Mouse (Mus musculus) thymus, adult 2 months (tissue): ENCODE results near the gene Runx2.

Source experiments
- CTCF ChIP-seq: fragments of 200-500 bp; IDR thresholded peaks from 2 replicates; pipeline ENCODE4 v1.5.1; 2012; ENCODE audit warnings: mild to moderate bottlenecking, control low read depth, low read length, moderate library complexity, borderline replicate concordance; ENCODE audit not compliant: control insufficient read depth, poor library complexity, insufficient read depth; ENCODE audit errors: extremely low read depth
- POLR2A ChIP-seq: fragments of 200-500 bp; IDR thresholded peaks from 2 replicates; pipeline ENCODE4 v1.6.1; 2012; ENCODE audit warnings: mild to moderate bottlenecking, low read length, control low read depth, moderate library complexity; ENCODE audit not compliant: control insufficient read depth, poor library complexity, insufficient read depth; ENCODE audit errors: extremely low read depth

DNA sequence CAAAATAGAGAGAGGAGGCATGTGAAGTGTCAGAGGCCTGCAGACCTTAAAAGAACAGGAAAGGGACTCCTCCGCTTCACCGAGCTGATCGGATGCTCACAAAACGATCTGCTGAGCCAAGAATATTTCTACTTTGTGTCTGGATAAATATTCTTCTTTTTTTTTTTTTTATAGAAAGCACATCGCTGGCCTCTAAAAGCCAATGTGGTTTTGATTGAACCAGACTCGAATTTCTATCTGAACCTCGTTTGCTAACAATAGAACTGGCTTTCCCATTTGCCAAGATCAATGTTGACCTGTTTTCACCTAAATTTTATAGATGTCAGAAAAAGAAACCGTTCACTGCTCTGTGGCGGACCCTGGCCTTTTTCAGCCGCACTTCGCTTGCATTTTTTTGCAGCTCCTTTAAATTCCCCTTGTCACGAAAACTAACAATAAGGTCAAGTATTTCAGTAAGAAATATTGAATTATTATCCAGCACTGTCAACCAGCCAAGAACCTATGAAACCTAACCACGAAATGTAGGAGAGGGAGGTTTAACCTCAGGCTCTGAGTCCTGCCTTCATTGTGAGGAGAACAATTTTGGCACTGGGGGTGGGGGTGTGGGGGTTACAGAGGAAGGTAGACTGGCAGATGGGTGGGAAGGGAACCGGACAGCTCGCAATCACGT, 222.4 kb downstream of the Runx2 start:
- TF ChIP-seq CTCF = no peak
- no peak for TF ChIP-seq POLR2A
